Mouse (Mus musculus) lung, adult 18-20 months (tissue): ENCODE data around the gene Prokr1.
"Not testable (repeated sequence)": the region's sequence is repeated elsewhere in the genome, so short reads cannot be mapped to it uniquely, and the experiment has no call there.

ENCODE experiments used
- DNase-seq, 2 experiments: peaks; one replicate each; pipeline ENCODE4 v3.0.0; 2022; ENCODE audit warnings: mixed read lengths in 2 of 2

The Prokr1 gene

DNA sequence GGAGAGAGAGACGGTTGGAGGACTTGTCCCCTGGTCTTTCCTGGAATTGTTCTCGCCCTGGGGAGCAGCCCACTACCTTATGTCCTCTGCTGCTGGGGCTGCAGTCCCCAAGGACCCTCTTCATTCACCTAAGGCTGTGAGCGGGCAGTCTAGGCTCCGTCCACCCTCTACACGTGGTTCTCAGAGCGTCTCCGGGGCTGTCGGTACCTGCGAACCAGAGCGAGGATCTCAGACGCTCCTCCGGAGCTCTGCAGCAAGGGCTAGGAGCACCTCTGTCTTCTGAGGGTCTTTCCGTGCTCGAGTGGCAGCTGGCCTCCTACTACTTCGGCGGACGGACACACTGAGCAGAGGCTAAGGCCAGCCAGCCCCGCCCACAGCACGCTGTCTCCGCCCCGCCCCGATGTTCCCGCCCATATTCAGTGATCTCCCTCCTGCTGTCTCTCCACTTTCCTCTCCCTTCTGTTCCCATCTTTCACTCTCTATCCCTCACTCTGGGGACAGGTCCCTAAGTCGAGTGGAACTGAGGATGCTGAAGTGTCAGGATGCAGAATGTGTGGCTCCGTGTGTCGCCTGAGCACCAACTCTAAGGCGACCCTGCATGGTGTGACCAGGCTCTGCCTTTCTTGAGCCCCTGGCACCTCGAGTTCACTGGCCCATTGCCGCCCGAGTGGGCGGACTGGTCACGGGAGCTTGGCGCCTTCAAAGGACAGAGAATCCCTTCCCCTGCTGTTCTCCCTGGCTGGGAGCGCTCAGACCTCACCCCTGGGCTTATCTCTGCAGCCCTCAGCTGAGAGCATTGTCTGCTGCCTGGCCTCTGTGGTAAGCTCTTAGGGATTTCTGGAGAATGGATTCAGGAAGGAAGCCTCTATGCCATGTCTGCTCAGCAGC lies at the start of gene Prokr1:
Prokr1 (minus strand) TSS at position 350 of the 888 bp plus-strand sequence.
- peak; percentile 24 to 46 for DNase-seq

GRCm38 (mm10) chr6:87638134-87638660 lies 47.7 kb upstream of the Prokr1 start:
- no peak for DNase-seq

DNA sequence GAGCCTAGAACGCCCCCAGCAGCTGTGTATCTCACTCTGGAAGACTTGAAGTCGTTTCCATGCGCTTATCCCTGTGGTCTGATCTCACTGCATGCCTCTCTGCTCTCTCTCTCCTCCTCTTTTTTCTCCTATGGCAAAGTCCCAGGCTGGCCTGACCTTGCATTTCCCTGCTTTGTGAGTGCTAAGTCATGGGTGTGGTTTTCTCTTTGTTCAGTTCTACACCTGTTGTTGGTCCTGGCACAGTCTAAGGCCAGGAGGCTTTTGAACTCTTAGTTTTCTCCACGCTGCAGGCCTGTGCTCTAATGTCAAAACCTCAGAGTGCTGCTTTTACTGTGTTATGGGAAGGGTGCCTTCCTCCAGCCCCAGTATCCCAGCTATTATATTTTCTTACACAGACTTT lies 41.6 kb upstream of the Prokr1 start:
- DNase-seq, result no peak

GRCm38 (mm10) chr6:87628936-87629335 lies 38.4 kb upstream of the Prokr1 start:
- DNase-seq, result not testable (repeated sequence)

GRCm38 (mm10) chr6:87623151-87623550 lies 32.6 kb upstream of the Prokr1 start:
- no peak for DNase-seq

DNA sequence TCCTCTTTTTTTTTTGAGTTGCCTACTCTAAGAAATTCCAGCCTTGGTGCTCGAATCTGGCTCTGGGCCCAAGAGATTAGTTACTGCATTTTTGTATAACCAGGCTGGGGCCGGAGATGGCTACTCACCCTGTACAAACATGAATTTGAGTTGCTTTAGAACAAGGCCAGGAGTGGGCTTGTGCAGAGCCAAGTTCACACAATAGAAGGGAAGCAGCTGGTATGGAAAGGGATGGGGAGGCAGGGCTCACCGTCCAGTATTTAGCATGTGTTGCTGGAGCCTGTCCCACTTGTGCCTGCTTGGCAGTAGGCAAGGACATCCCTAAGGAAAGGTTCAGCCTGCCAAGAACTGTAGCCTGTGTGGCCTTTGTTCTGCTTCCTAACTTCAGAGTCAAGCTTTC lies 30.7 kb upstream of the Prokr1 start:
- peak; percentile 25 to 63 for DNase-seq

- peak; percentile 22 to 51 for DNase-seq
Measured at GRCm38 (mm10) chr6:87618021-87618420, 27.5 kb upstream of the Prokr1 start.

- no peak for DNase-seq
Measured at GRCm38 (mm10) chr6:87615696-87616083, 25.1 kb upstream of the Prokr1 start.

GRCm38 (mm10) chr6:87614794-87615695 lies 24.5 kb upstream of the Prokr1 start:
- DNase-seq, result peak; percentile 17 to 41

DNA sequence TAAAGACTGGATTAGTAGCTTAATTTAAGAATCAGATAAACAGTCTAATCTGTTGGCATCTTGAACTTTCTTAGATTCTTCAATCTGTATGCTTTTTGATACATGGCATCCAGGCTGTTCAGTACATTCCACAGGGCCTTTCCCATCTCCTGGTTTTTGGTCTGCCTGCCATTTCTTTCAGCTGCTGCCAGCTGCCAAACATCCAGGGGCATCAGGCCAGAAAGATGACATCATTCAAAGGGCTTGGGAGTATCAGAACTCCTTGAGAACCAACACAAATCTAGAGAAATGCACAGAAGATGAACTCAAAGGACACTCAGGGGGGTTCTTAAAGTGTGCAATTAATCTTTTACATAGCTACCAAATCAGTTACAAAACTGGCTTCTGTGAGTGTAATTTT lies 9.3 kb upstream of the Prokr1 start:
- peak in 1 of 2 experiments; percentile 26 for DNase-seq

- peak in 1 of 2 experiments; percentile 19 for DNase-seq
Measured at GRCm38 (mm10) chr6:87597116-87597833, 6.7 kb upstream of the Prokr1 start.

DNA sequence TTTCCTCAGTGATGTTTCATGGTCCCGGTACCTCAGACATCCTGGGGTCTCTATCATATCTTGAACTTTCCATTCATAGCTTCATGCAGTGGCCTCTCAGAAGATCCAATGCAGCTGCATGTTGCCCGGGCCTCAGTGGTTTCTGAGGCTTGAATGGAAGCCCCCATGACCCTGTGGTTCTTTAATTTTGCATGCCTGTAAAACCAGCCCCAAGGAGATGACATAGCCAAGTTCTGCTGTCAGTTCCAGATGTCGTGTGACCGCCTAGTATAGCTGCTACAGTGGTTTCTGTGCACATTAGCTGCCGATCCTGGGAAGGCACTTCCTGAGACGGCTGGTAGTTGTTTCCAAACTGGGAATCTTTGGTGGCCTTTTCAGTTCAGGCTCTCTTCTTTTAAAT lies 3.6 kb upstream of the Prokr1 start:
- no peak for DNase-seq

DNA sequence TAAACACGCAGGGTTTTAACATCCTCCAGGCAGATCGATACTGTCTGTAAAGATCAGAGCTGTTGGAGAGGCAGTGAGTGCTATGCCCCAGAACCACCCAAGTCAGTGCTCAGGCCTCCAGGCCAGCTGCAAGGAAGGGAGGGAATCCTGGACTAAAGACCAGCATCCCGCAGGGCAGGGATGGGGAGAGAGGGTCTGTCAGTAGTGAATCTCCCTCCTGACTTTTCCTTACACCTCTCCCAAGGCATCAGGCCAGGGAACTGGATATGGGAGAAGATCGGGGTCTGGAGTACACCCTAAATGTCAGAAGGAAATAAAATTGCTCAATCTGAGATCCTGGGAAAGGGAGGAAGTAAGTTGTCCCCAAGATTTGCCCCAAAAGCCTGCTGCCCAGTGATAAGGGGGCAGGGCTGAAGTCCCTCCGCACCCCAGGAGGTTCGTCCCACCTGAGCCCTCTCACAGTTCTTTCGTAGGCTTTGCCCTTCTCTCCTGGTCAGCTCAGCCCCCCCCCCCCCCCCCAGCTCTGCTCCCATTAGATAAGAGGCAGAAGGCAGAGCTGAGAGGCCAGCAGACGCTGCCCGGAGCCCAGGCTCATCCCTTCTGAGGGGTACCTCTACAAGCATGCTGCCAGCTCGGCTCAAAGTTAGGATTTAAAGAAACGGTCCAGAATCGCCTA lies 687 bp downstream of the Prokr1 start:
- no peak for DNase-seq

DNA sequence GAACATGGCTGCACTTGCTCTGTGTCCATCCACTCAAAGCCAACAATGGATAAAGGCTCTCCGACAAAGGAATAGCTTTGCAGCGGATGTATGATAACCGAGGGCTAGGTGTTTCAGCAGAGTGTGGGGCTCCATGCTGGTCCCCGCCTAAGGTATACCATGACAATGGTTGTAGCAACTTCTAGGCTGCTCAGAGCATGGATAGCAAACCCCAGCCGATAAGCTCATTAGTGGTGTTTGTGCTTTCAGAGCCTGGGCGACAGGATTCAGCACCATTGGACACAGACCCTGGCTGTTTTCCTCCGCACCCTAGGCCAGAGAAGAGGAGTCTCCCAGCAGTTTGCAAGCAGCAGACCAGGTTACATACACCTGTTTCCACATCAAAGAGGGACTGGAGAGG lies 6.6 kb downstream of the Prokr1 start:
- no peak for DNase-seq

DNA sequence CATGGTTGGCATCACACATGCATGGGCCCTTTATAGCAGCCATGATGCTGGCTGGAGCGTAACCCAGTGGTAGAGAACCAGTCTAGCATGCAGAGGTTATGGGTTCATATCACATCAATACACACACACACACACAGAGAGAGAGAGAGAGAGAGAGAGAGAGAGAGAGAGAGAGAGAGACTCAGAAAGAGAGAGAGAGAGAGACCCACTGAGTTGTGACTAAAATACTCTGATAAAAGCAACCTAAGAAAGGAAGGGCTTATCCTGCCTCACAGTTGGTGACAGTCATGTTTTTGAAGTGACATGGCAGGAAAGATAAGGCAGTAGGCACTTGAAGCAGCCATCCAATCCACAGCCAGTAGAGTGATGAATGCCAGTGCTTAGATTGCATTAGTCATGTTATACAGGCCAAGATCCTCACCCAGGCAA lies 7.3 kb downstream of the Prokr1 start:
- no peak for DNase-seq

DNA sequence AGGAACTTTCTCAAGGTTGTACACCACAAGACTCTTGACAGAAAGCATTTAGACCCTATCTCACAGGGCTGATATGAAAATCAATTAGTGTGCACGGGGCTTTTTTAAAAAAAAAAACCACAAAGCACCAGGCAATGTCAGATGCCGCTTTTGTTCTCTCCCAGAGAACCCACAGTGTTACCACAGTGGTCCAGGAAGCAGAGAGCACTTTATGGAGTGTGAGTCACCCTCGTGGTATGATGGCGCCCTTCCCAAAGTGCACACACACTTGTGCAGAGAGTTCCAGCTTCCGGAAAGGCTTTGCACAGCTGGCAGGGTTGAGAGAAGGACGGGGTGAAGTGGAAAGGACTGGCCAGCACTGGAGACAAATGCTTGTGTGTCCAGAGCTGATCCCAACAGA lies 8.1 kb downstream of the Prokr1 start:
- peak; percentile 84 to 90 for DNase-seq

GRCm38 (mm10) chr6:87581581-87581980 lies 9.0 kb downstream of the Prokr1 start:
- no peak for DNase-seq

- no peak for DNase-seq
Measured at GRCm38 (mm10) chr6:87581071-87581470, 9.5 kb downstream of the Prokr1 start.

DNA sequence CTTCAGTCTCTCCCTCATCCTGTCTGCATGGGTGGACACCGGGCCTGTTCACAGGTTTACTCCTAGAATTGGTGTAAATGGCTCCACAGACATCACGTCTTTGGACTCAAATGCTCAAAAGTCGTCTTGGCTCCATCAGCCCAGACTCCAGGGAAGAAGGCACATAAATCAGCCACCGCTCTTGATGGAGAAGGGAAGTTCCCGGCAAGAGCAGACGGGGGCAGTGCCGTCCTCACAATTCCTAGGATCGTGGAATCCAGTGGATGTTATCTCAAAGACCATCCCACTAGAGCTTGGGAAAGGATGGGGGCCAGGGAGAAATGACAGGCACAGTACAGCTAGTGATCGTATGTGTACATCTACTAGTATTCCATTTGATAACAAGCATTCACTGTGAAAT lies 12.3 kb downstream of the Prokr1 start:
- no peak for DNase-seq

DNA sequence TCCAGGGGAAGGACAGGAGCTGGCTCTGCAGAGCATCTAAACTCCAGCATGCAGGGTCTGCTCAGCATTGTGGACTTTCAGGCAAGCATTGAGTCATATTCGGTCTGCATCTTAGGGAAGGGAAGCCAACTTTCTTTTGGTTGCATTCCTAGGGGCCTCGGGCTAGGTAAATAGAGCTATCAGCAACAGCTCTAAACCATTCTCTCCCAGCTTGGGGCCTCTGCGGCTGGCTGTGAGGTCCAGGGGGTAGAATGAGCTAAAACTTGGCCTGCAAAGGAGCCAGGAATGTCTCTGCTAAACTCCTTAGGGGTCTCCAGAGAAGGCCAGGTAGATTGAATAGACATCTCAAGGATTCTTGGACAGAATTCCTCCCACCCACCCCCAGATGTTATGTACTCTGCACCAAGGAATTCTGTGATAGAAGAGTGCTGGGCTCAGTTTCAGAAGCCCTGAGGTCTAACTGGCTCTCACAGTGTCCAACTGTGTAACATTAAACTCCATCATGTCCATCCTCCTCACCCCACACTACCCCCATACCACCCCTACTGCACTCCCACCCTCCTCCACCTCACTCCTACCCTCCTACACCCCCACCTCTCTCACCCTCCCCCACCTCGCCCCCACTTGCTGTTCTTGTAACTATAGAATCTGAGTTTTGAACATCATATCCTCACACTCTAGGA lies 13.8 kb downstream of the Prokr1 start:
- no peak for DNase-seq

GRCm38 (mm10) chr6:87571863-87572262 lies 18.7 kb downstream of the Prokr1 start:
- not testable (repeated sequence) for DNase-seq
